Mouse (Mus musculus) olfactory bulb, adult 2 months (tissue): Measurements from ENCODE around the gene Nfib.

ENCODE experiments used
- CTCF ChIP-seq: fragments of 200-500 bp; IDR thresholded peaks from 2 replicates; pipeline ENCODE4 v1.5.1; 2012; ENCODE audit warnings: low read depth, mild to moderate bottlenecking, low read length, moderate library complexity; ENCODE audit not compliant: insufficient read depth
- POLR2A ChIP-seq: fragments of 200-500 bp; IDR thresholded peaks from 2 replicates; pipeline ENCODE4 v1.6.1; 2012; ENCODE audit warnings: mild to moderate bottlenecking, low read depth, low read length, moderate library complexity; ENCODE audit not compliant: insufficient read depth

- TF ChIP-seq CTCF (no peak), POLR2A (no peak)
These were observed 10.3 kb upstream of the Nfib start for GRCm38 (mm10) chr4:82715833-82716232.
